ENCODE assay signal across 23 mouse cellular contexts in the genomic region with DNA sequence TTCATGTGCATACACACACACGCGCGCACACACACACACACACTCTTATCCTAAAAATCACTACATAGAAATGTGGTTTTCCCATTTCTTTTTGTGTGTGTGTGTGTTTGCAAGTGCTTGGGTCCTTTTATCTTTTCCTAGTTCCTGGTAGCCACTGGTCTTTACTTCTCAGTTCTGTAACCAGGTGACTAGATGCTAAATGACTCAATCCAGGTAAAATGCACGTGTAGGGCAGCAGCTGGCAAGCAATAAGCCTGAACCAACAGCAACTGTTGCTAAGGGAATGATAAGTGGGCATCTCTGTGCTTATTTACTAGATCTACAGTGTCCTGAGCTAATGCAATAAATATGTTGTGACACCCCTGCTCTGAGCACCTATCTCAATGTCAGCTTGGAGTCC. TPM values are rescaled to one million over a fixed set of nuclear protein-coding genes. Genes with fewer than 3 reads are reported as not detected.
DNase-seq lines count a peak whose midpoint lies in the region; ATAC-seq and TF ChIP-seq lines count a peak whose summit lies in the region.
"Had no signal": no experiment of that assay in that cellular context is flagged by ENCODE, and none has a peak within 500 bp of the region (broad histone marks: within the 10 kb centered on the region; RNA-seq: fewer than 3 reads in every experiment).

No protein-coding gene starts in this region.

- H3K27ac ChIP-seq in intestine, embryonic 15.5 days: peak overlapping the region; percentile 48
- H3K27ac ChIP-seq in intestine, postnatal 0 days (ENCODE audit: low read depth, low read length): peak overlapping the region; percentile 62
- H3K27ac ChIP-seq: embryonic facial prominence, embryonic 13.5 days; embryonic facial prominence, embryonic 15.5 days; forebrain, embryonic 10.5 days; forebrain, embryonic 12.5 days had no signal

- DNase-seq in retina, embryonic 14.5 days (ENCODE audit: low spot score): no peak
- DNase-seq in retina, postnatal 1 day: no peak
- no peak for DNase-seq in layer of hippocampus, postnatal 14 days (ENCODE audit: low spot score in 2 of 2)
- DNase-seq: adrenal gland, postnatal 10 days; adrenal gland, postnatal 25 days; cerebellum, adult 11 months; cerebellum, adult 18-20 months; cerebellum, adult 8-10 months; cerebellum, adult 9-11 months; cerebellum, postnatal 14 days; cerebellum, postnatal 36 days; embryo, embryonic 11 days; forebrain, postnatal 0 days had no signal

- H3K36me3 ChIP-seq in intestine, embryonic 15.5 days: no peaks in the 10 kb centered on the region
- no peaks in the 10 kb centered on the region for H3K36me3 ChIP-seq in intestine, postnatal 0 days (ENCODE audit: control insufficient read depth, insufficient read depth)
- H3K36me3 ChIP-seq: embryonic facial prominence, embryonic 13.5 days; embryonic facial prominence, embryonic 15.5 days; forebrain, embryonic 10.5 days; forebrain, embryonic 12.5 days had no signal

- 0 out of 2 replicates have a peak, but pooled peaks cover 3% of the 10 kb centered on the region for H3K4me1 ChIP-seq in intestine, embryonic 15.5 days (replicated peaks)
- H3K4me1 ChIP-seq in intestine, postnatal 0 days (replicated peaks; ENCODE audit: control insufficient read depth, insufficient read depth, low read length): peaks cover 9% of the 10 kb centered on the region; the same call in 1 of the 2 replicates

- H3K27me3 ChIP-seq in intestine, embryonic 15.5 days (replicated peaks): no peaks in the 10 kb centered on the region
- H3K27me3 ChIP-seq in intestine, postnatal 0 days (replicated peaks; ENCODE audit: control insufficient read depth, insufficient read depth, low read length): no peaks in the 10 kb centered on the region
- H3K27me3 ChIP-seq: embryonic facial prominence, embryonic 13.5 days; embryonic facial prominence, embryonic 15.5 days; forebrain, embryonic 12.5 days had no signal

- no peak overlapping the region for H3K4me3 ChIP-seq in intestine, embryonic 15.5 days (replicated peaks)
- H3K4me3 ChIP-seq in intestine, postnatal 0 days (ENCODE audit: low read depth, low read length): no peak overlapping the region
- H3K4me3 ChIP-seq: embryonic facial prominence, embryonic 13.5 days; embryonic facial prominence, embryonic 15.5 days; erythroblast, embryonic 14.5 days; forebrain, embryonic 10.5 days; forebrain, embryonic 12.5 days had no signal

- H3K9ac ChIP-seq in intestine, embryonic 15.5 days: no peak overlapping the region
- H3K9ac ChIP-seq in intestine, postnatal 0 days (ENCODE audit: low read depth, low read length): no peak overlapping the region
- H3K9ac ChIP-seq: embryonic facial prominence, embryonic 13.5 days; embryonic facial prominence, embryonic 15.5 days; forebrain, embryonic 12.5 days; forebrain, postnatal 0 days had no signal

- peak; percentile 26 for ATAC-seq in intestine, embryonic 15.5 days
- ATAC-seq in intestine, postnatal 0 days: peak; percentile 73
- ATAC-seq: forebrain, embryonic 14.5 days; forebrain, postnatal 0 days had no signal

- no peak overlapping the region for H3K4me2 ChIP-seq in intestine, embryonic 15.5 days (replicated peaks)
- peak overlapping the region; percentile 37; the same call in 1 of the 2 replicates for H3K4me2 ChIP-seq in intestine, postnatal 0 days (replicated peaks; ENCODE audit: low read depth)
- H3K4me2 ChIP-seq: embryonic facial prominence, embryonic 13.5 days; embryonic facial prominence, embryonic 15.5 days; forebrain, embryonic 12.5 days had no signal

- WGBS in intestine, embryonic 15.5 days: 76% methylated on average over 4 of the region's 4 CpGs
- WGBS in intestine, postnatal 0 days: 59% methylated on average over 4 of the region's 4 CpGs

- TF ChIP-seq CTCF in intestine, postnatal 0 days (IDR thresholded peaks at IDR 0.05; ENCODE audit: low read depth): no peak

- no peaks in the 10 kb centered on the region for H3K9me3 ChIP-seq in intestine, embryonic 15.5 days
- H3K9me3 ChIP-seq in intestine, postnatal 0 days (ENCODE audit: control insufficient read depth): no peaks in the 10 kb centered on the region
- H3K9me3 ChIP-seq: embryonic facial prominence, embryonic 13.5 days; embryonic facial prominence, embryonic 15.5 days; forebrain, embryonic 10.5 days; forebrain, embryonic 12.5 days had no signal

RNA-seq across cellular contexts. Expression of a gene that starts 4.4 kb away (rescaled TPM):
- 50.5 and 52.3 TPM in 2 replicates for polyA plus RNA-seq in intestine, embryonic 15.5 days (2015; fragmentation: Nextera tagmentation; extraction: Ambion mirVana)
- polyA plus RNA-seq in intestine, postnatal 0 days (2015; fragmentation: Nextera tagmentation; extraction: Ambion mirVana): 67.6 and 73.2 TPM in 2 replicates
- total RNA-seq in layer of hippocampus, postnatal 14 days (2021): 10 to 100 TPM; 17.6 to 18.5 TPM

RNA-seq across cellular contexts. Expression of a gene that starts 42.6 kb away (rescaled TPM):
- 0.90 and 1.1 TPM in 2 replicates for polyA plus RNA-seq in intestine, embryonic 15.5 days (2015; fragmentation: Nextera tagmentation; extraction: Ambion mirVana)
- 1.1 and 1.4 TPM in 2 replicates for polyA plus RNA-seq in intestine, postnatal 0 days (2015; fragmentation: Nextera tagmentation; extraction: Ambion mirVana)
- under 1 TPM; 0.17 to 0.41 TPM for total RNA-seq in layer of hippocampus, postnatal 14 days (2021)
- total RNA-seq: MEL had no signal
- polyA plus RNA-seq: C2C12; erythroblast, embryonic 14.5 days had no signal
